Mouse (Mus musculus): ENCODE data around the gene Sst.
"Not testable (repeated sequence)": the region's sequence is repeated elsewhere in the genome, so short reads cannot be mapped to it uniquely, and the experiment has no call there.

Sst gene

GRCm38 (mm10) chr16:23890636-23891035 lies at the start of gene Sst:
Gene Sst (minus strand): TSS chr16:23890958.
- no peak for DNase-seq (ENCODE audit: low read depth)

- no peak for DNase-seq (ENCODE audit: low read depth)
Measured at GRCm38 (mm10) chr16:23934397-23934796, 43.6 kb upstream of the Sst start.

GRCm38 (mm10) chr16:23932294-23932693 lies 41.5 kb upstream of the Sst start, which contains the start of gene Rtp2:
Gene Rtp2 (minus strand): TSS chr16:23932394.
- no peak for DNase-seq (ENCODE audit: low read depth)

- DNase-seq (ENCODE audit: low read depth) = no peak
Measured at GRCm38 (mm10) chr16:23931275-23931674, 40.5 kb upstream of the Sst start.

- DNase-seq (ENCODE audit: low read depth) = no peak
Measured at GRCm38 (mm10) chr16:23930426-23931073, 39.8 kb upstream of the Sst start.

GRCm38 (mm10) chr16:23927301-23928114 lies 36.8 kb upstream of the Sst start:
- DNase-seq (ENCODE audit: low read depth) = peak; percentile 5

GRCm38 (mm10) chr16:23922906-23923305 lies 32.1 kb upstream of the Sst start:
- DNase-seq (ENCODE audit: low read depth) = no peak

GRCm38 (mm10) chr16:23921697-23922096 lies 30.9 kb upstream of the Sst start:
- no peak for DNase-seq (ENCODE audit: low read depth)

- DNase-seq (ENCODE audit: low read depth) = no peak
Measured at GRCm38 (mm10) chr16:23919418-23919817, 28.7 kb upstream of the Sst start.

- no peak for DNase-seq (ENCODE audit: low read depth)
Measured at GRCm38 (mm10) chr16:23913401-23913800, 22.6 kb upstream of the Sst start.

GRCm38 (mm10) chr16:23912741-23913140 lies 22.0 kb upstream of the Sst start:
- no peak for DNase-seq (ENCODE audit: low read depth)

GRCm38 (mm10) chr16:23909015-23909354 lies 18.2 kb upstream of the Sst start:
- not testable (repeated sequence) for DNase-seq (ENCODE audit: low read depth)

GRCm38 (mm10) chr16:23908076-23909014 lies 17.6 kb upstream of the Sst start:
- DNase-seq (ENCODE audit: low read depth) = not testable (repeated sequence)

GRCm38 (mm10) chr16:23906586-23906985 lies 15.8 kb upstream of the Sst start:
- not testable (repeated sequence) for DNase-seq (ENCODE audit: low read depth)

GRCm38 (mm10) chr16:23901411-23901810 lies 10.7 kb upstream of the Sst start:
- DNase-seq (ENCODE audit: low read depth) = no peak

GRCm38 (mm10) chr16:23900061-23900460 lies 9.3 kb upstream of the Sst start:
- no peak for DNase-seq (ENCODE audit: low read depth)

GRCm38 (mm10) chr16:23898840-23899239 lies 8.1 kb upstream of the Sst start:
- DNase-seq (ENCODE audit: low read depth) = peak; percentile 61

- DNase-seq (ENCODE audit: low read depth) = peak; percentile 30
Measured at GRCm38 (mm10) chr16:23897984-23898586, 7.3 kb upstream of the Sst start.

- no peak for DNase-seq (ENCODE audit: low read depth)
Measured at GRCm38 (mm10) chr16:23897486-23897885, 6.7 kb upstream of the Sst start.

GRCm38 (mm10) chr16:23895135-23895534 lies 4.4 kb upstream of the Sst start:
- DNase-seq (ENCODE audit: low read depth) = no peak

- no peak for DNase-seq (ENCODE audit: low read depth)
Measured at GRCm38 (mm10) chr16:23890151-23890550, 607 bp downstream of the Sst start.
